Mouse (Mus musculus): ENCODE measurements around the gene Slc26a1. TPM values are rescaled to one million over a fixed set of nuclear protein-coding genes. Genes with fewer than 3 reads are reported as not detected.

Gene Slc26a1
- polyA plus RNA-seq, 1 experiment from 2014 or later = 0.96 TPM

GRCm38 (mm10) chr5:108668977-108669936 lies 6.1 kb downstream of the Slc26a1 start, which contains the start of gene Dgkq:
Gene Dgkq (minus strand): TSS chr5:108669672.
- Histone ChIP-seq H3K4me3 (replicated peaks) (peak within 1 kb of the TSS; percentile 57), H3K27ac (replicated peaks) (peak within 1 kb of the TSS; percentile 94), H3K4me2 (replicated peaks) (peak within 1 kb of the TSS; percentile 62), H3K9me3 (replicated peaks) (no peaks in the 10 kb centered on the region), H3K36me3 (peaks cover 17% of the 10 kb centered on the region), H3K27me3 (no peaks in the 10 kb centered on the region), H3K9ac (peak within 1 kb of the TSS; percentile 70), H3K4me1 (peaks cover 16% of the 10 kb centered on the region)
- WGBS = 4% methylated on average over 43 of the region's 43 CpGs
- peak; percentile 84 for ATAC-seq (ENCODE audit: insufficient number of reproducible peaks, low FRiP score, low TSS enrichment, low read depth)

- H3K4me2 ChIP-seq (replicated peaks) = peak overlapping the region; percentile 62
- no peak for ATAC-seq (ENCODE audit: insufficient number of reproducible peaks, low FRiP score, low TSS enrichment, low read depth)
- H3K36me3 ChIP-seq = peaks cover 17% of the 10 kb centered on the region
- H3K4me1 ChIP-seq = peaks cover 16% of the 10 kb centered on the region
- H3K27ac ChIP-seq (replicated peaks) = peak overlapping the region; percentile 94
- peak overlapping the region; percentile 57 for H3K4me3 ChIP-seq (replicated peaks)
- H3K9me3 ChIP-seq (replicated peaks) = no peaks in the 10 kb centered on the region
- WGBS = 15% methylated on average over 3 of the region's 3 CpGs
- peak overlapping the region; percentile 70 for H3K9ac ChIP-seq
- no peaks in the 10 kb centered on the region for H3K27me3 ChIP-seq
Observed at GRCm38 (mm10) chr5:108668387-108668932, 6.9 kb downstream of the Slc26a1 start.

- Histone ChIP-seq H3K9ac (no peak overlapping the region), H3K9me3 (replicated peaks) (no peaks in the 10 kb centered on the region), H3K4me1 (peaks cover 16% of the 10 kb centered on the region), H3K4me3 (replicated peaks) (no peak overlapping the region), H3K27me3 (no peaks in the 10 kb centered on the region), H3K36me3 (peaks cover 11% of the 10 kb centered on the region), H3K4me2 (replicated peaks) (no peak overlapping the region), H3K27ac (replicated peaks) (no peak overlapping the region)
- WGBS = 61% methylated on average over 2 of the region's 2 CpGs
- ATAC-seq (ENCODE audit: insufficient number of reproducible peaks, low FRiP score, low TSS enrichment, low read depth) = no peak
Observed at GRCm38 (mm10) chr5:108667370-108667769, 8.0 kb downstream of the Slc26a1 start.

GRCm38 (mm10) chr5:108665066-108665465 lies 10.3 kb downstream of the Slc26a1 start:
- ATAC-seq (ENCODE audit: insufficient number of reproducible peaks, low FRiP score, low TSS enrichment, low read depth) = no peak
- H3K4me1 ChIP-seq = peaks cover 18% of the 10 kb centered on the region
- H3K9me3 ChIP-seq (replicated peaks) = no peaks in the 10 kb centered on the region
- no peaks in the 10 kb centered on the region for H3K36me3 ChIP-seq
- H3K4me3 ChIP-seq (replicated peaks) = no peak overlapping the region
- no peak overlapping the region for H3K4me2 ChIP-seq (replicated peaks)
- H3K27me3 ChIP-seq = no peaks in the 10 kb centered on the region
- 29% methylated on average over 3 of the region's 3 CpGs for WGBS
- no peak overlapping the region for H3K27ac ChIP-seq (replicated peaks)
- no peak overlapping the region for H3K9ac ChIP-seq

- no peak overlapping the region for H3K4me2 ChIP-seq (replicated peaks)
- H3K9me3 ChIP-seq (replicated peaks) = no peaks in the 10 kb centered on the region
- H3K36me3 ChIP-seq = 0 out of 2 replicates have a peak, but pooled peaks cover under 1% of the 10 kb centered on the region
- no peak overlapping the region for H3K4me3 ChIP-seq (replicated peaks)
- H3K27ac ChIP-seq (replicated peaks) = no peak overlapping the region
- WGBS = 77% methylated on average over 4 of the region's 4 CpGs
- H3K9ac ChIP-seq = no peak overlapping the region
- no peaks in the 10 kb centered on the region for H3K27me3 ChIP-seq
- H3K4me1 ChIP-seq = peaks cover 27% of the 10 kb centered on the region
- no peak for ATAC-seq (ENCODE audit: insufficient number of reproducible peaks, low FRiP score, low TSS enrichment, low read depth)
Observed at GRCm38 (mm10) chr5:108662772-108663171, 12.6 kb downstream of the Slc26a1 start.

GRCm38 (mm10) chr5:108660632-108661268 lies 14.6 kb downstream of the Slc26a1 start:
- H3K4me1 ChIP-seq = peaks cover 27% of the 10 kb centered on the region
- peak; percentile 96 for ATAC-seq (ENCODE audit: insufficient number of reproducible peaks, low FRiP score, low TSS enrichment, low read depth)
- H3K36me3 ChIP-seq = peaks cover 14% of the 10 kb centered on the region
- WGBS = 10% methylated on average over 36 of the region's 36 CpGs
- H3K4me2 ChIP-seq (replicated peaks) = peak overlapping the region; percentile 89
- H3K27ac ChIP-seq (replicated peaks) = 0 out of 2 replicates have a peak overlapping the region, but pooled peaks have one; percentile 55
- no peaks in the 10 kb centered on the region for H3K9me3 ChIP-seq (replicated peaks)
- no peaks in the 10 kb centered on the region for H3K27me3 ChIP-seq
- H3K4me3 ChIP-seq (replicated peaks) = peak overlapping the region; percentile 93
- H3K9ac ChIP-seq = peak overlapping the region; percentile 96

GRCm38 (mm10) chr5:108659698-108660631 lies 15.4 kb downstream of the Slc26a1 start, which contains the start of gene Idua:
Gene Idua (plus strand): TSS chr5:108660331.
- Histone ChIP-seq H3K4me1 (peaks cover 27% of the 10 kb centered on the region), H3K4me3 (replicated peaks) (peak within 1 kb of the TSS; percentile 93), H3K9me3 (replicated peaks) (no peaks in the 10 kb centered on the region), H3K4me2 (replicated peaks) (peak within 1 kb of the TSS; percentile 89), H3K27ac (replicated peaks) (0 out of 2 replicates have a peak within 1 kb of the TSS, but pooled peaks have one; percentile 55), H3K27me3 (no peaks in the 10 kb centered on the region), H3K36me3 (peaks cover 22% of the 10 kb centered on the region), H3K9ac (peak within 1 kb of the TSS; percentile 96)
- WGBS = 8% methylated on average over 24 of the region's 24 CpGs
- peak; percentile 40; the same call in 1 of the 2 replicates for ATAC-seq (ENCODE audit: insufficient number of reproducible peaks, low FRiP score, low TSS enrichment, low read depth)

GRCm38 (mm10) chr5:108658611-108659010 lies 16.8 kb downstream of the Slc26a1 start:
- no peak overlapping the region for H3K4me2 ChIP-seq (replicated peaks)
- peaks cover 27% of the 10 kb centered on the region for H3K4me1 ChIP-seq
- H3K9me3 ChIP-seq (replicated peaks) = no peaks in the 10 kb centered on the region
- no peak overlapping the region for H3K4me3 ChIP-seq (replicated peaks)
- no peak overlapping the region for H3K9ac ChIP-seq
- no peak for ATAC-seq (ENCODE audit: insufficient number of reproducible peaks, low FRiP score, low TSS enrichment, low read depth)
- 85% methylated on average over 1 of the region's 1 CpGs for WGBS
- no peak overlapping the region for H3K27ac ChIP-seq (replicated peaks)
- H3K27me3 ChIP-seq = no peaks in the 10 kb centered on the region
- peaks cover 35% of the 10 kb centered on the region for H3K36me3 ChIP-seq

- Histone ChIP-seq H3K9me3 (replicated peaks) (no peaks in the 10 kb centered on the region), H3K36me3 (peaks cover 47% of the 10 kb centered on the region), H3K4me3 (replicated peaks) (no peak overlapping the region), H3K27me3 (no peaks in the 10 kb centered on the region), H3K4me1 (peaks cover 27% of the 10 kb centered on the region), H3K27ac (replicated peaks) (no peak overlapping the region), H3K9ac (no peak overlapping the region), H3K4me2 (replicated peaks) (no peak overlapping the region)
- WGBS = 71% methylated on average over 5 of the region's 5 CpGs
- no peak for ATAC-seq (ENCODE audit: insufficient number of reproducible peaks, low FRiP score, low TSS enrichment, low read depth)
Observed at GRCm38 (mm10) chr5:108657406-108657805, 18.0 kb downstream of the Slc26a1 start.

- Histone ChIP-seq H3K4me1 (peaks cover 27% of the 10 kb centered on the region), H3K4me3 (replicated peaks) (no peak overlapping the region), H3K27ac (replicated peaks) (no peak overlapping the region), H3K9me3 (replicated peaks) (no peaks in the 10 kb centered on the region), H3K27me3 (no peaks in the 10 kb centered on the region), H3K9ac (no peak overlapping the region), H3K4me2 (replicated peaks) (no peak overlapping the region), H3K36me3 (peaks cover 57% of the 10 kb centered on the region)
- no peak for ATAC-seq (ENCODE audit: insufficient number of reproducible peaks, low FRiP score, low TSS enrichment, low read depth)
- 92% methylated on average over 15 of the region's 15 CpGs for WGBS
Observed at GRCm38 (mm10) chr5:108655891-108656650, 19.3 kb downstream of the Slc26a1 start.
